ENCODE assay signal across 10 mouse cellular contexts in genomic region chr16:95833455-95833854, GRCm38 (mm10).
DNase-seq lines count a peak whose midpoint lies in the region; ATAC-seq and TF ChIP-seq lines count a peak whose summit lies in the region.
"Had no signal": no experiment of that assay in that cellular context is flagged by ENCODE, and none has a peak within 500 bp of the region (broad histone marks: within the 10 kb centered on the region; RNA-seq: fewer than 3 reads in every experiment).

No protein-coding gene starts in this region.

- H3K27me3 ChIP-seq in heart, embryonic 10.5 days (ENCODE audit: insufficient read depth, poor library complexity, severe bottlenecking) = no peaks in the 10 kb centered on the region
- H3K27me3 ChIP-seq in liver, postnatal 0 days (ENCODE audit: insufficient read depth, low read length) = 0 out of 2 replicates have a peak, but pooled peaks cover 2% of the 10 kb centered on the region

- peak; percentile 68 for ATAC-seq in granulocyte monocyte progenitor cell, adult 5-6 weeks (replicated peaks; ENCODE audit: poor library complexity, severe bottlenecking)
- peak; percentile 30; the same call in 1 of the 2 replicates for ATAC-seq in liver, postnatal 0 days

- no peak overlapping the region for H3K4me2 ChIP-seq in liver, postnatal 0 days (ENCODE audit: low read depth, low read length)

- peak; percentile 97 for DNase-seq in heart, adult 11 months
- no peak for DNase-seq in heart, embryonic 10.5 days (ENCODE audit: low spot score)
- peak; percentile 41 for DNase-seq in 416B (ENCODE audit: low read depth)
- DNase-seq in liver, postnatal 0 days = peak; percentile 32
- no peak for DNase-seq in retina, embryonic 14.5 days (ENCODE audit: low spot score)
- no peak for DNase-seq in cerebellum, adult 8-10 months
- DNase-seq in cerebellum, adult 11-12 months = no peak
- DNase-seq: cerebellum, postnatal 25 days had no signal

- no peak for TF ChIP-seq EP300 in liver, postnatal 0 days (IDR thresholded peaks at IDR 0.05; ENCODE audit: low read depth)

- no peaks in the 10 kb centered on the region for H3K9me3 ChIP-seq in heart, embryonic 10.5 days
- no peaks in the 10 kb centered on the region for H3K9me3 ChIP-seq in liver, postnatal 0 days (ENCODE audit: low read length)

- H3K4me1 ChIP-seq in heart, embryonic 10.5 days = peaks cover 15% of the 10 kb centered on the region
- H3K4me1 ChIP-seq in liver, postnatal 0 days (ENCODE audit: insufficient read depth) = peaks cover 34% of the 10 kb centered on the region

- H3K9ac ChIP-seq in liver, postnatal 0 days (replicated peaks) = no peak overlapping the region

- no peak overlapping the region for H3K4me3 ChIP-seq in heart, embryonic 10.5 days
- no peak overlapping the region for H3K4me3 ChIP-seq in liver, postnatal 0 days (ENCODE audit: low read depth, low read length)
- H3K4me3 ChIP-seq: layer of hippocampus, adult 2 months had no signal

- WGBS in heart, embryonic 10.5 days = 75% methylated on average over 10 of the region's 10 CpGs
- WGBS in liver, postnatal 0 days (ENCODE audit: insufficient replicate concordance) = 26% methylated on average over 10 of the region's 10 CpGs

- TF ChIP-seq CTCF in liver, postnatal 0 days (IDR thresholded peaks at IDR 0.05; ENCODE audit: low read depth) = no peak

- H3K27ac ChIP-seq in heart, embryonic 10.5 days = no peak overlapping the region
- H3K27ac ChIP-seq in liver, postnatal 0 days (ENCODE audit: low read depth) = peak overlapping the region; percentile 61
- H3K27ac ChIP-seq: layer of hippocampus, adult 2 months had no signal

- H3K36me3 ChIP-seq in heart, embryonic 10.5 days = no peaks in the 10 kb centered on the region
- no peaks in the 10 kb centered on the region for H3K36me3 ChIP-seq in liver, postnatal 0 days (replicated peaks; ENCODE audit: insufficient read depth, low read length)

Comparison
In these comparisons a context has a peak if more than half of its experiments do, and no peak if none do; other contexts are left out.
1. DNase-seq: peak in heart, adult 11 months (single experiment), 416B (single experiment) and liver, postnatal 0 days (single experiment); none in heart, embryonic 10.5 days (single experiment), retina, embryonic 14.5 days (single experiment), cerebellum, adult 8-10 months (single experiment) and cerebellum, adult 11-12 months (single experiment).